Mouse (Mus musculus) cerebellum, postnatal 4 days (tissue): ENCODE results near the gene Atp5g2.

Experiments used
- DNase-seq, 2 experiments: peaks; one replicate each; pipeline ENCODE4 v3.0.0; 2022; ENCODE audit warnings: low spot score in 2 of 2, mixed read lengths in 1 of 2

The Atp5g2 gene

DNA sequence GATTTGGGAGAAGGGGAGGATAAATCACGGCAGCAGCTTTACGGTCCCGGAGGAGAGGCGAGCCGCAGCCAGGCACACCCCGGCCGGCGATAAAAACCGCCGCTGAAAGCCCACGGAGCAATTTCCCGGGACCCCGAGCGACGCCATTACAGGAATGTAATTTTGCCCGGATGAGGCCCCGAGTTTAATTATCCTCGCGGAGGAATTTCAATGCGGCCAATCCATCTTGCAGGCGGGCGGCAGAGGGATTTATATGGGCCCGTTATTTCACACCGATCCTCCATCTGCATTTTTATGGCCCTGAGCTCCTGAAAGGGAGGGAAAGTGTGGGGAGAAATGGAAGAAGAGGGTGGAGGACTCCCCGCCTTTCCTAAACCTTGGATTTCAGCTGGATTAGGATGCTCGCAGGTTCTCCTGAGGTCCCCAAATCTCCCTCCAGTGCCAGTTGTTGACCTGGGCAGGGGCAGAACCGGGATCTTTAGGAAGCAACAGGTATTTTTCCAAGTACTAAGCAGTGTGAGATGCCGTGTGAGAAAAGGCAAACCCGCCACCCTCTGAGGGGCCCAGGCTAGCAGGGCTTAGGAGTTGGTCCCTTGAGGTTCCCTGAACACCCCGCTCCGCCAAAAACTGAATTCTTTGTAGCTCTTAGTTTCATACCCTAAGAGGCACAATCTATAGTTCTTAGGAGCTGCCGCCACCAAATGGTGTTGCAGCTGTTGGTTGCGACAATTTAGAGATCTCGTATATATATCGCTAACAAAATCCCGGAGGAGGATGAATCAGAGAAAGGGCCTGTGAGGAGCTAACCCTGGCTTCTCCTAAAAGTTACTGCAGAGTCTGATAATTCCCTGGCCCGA is at the start of gene Atp5g2:
TSS of gene Atp5g2 (minus strand) at position 138 of the 857 bp plus-strand sequence.
- peak in 1 of 2 experiments; percentile 52 for DNase-seq

DNA sequence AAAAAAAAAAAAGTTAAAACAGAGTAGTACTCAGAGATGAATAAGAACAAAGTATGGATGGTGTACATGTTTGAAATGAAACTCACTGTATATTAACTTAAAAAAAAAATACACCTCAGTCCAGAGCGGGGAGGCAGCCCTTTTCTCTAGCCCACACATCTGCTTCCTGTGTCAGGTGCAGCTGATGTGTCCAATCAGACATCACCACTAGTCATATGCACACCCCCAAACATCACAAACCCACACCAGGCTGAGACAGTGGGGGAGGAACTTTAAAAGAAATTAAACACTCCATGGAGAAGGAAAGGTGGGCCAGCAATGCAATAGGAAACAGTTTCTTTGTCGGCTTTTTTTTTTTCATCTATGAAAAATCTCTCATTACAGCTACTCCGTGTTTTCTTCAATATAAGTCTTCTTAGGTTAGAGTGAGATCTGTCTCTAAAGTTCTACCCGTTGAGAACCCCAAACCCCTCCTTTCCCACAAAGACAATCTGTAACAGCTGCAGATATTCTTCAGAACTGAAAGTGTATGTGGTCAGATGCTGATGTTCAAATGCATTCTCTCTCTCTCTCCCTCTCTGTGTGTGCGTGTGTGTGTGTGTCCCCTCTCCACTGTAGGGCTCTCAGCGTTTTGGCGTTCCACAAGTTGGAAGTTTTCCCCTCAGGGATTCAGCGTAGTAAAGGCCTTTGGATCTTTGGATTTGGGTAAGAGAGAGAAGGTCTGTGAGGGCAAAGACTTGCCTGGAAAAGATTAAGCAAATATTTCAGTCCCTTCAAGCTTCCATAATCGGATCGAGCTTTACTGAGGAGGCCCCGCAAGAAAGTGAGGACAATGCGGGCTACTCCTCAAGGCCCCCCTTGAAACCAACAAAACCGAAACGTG is 49.1 kb upstream of the Atp5g2 start:
- no peak for DNase-seq

DNA sequence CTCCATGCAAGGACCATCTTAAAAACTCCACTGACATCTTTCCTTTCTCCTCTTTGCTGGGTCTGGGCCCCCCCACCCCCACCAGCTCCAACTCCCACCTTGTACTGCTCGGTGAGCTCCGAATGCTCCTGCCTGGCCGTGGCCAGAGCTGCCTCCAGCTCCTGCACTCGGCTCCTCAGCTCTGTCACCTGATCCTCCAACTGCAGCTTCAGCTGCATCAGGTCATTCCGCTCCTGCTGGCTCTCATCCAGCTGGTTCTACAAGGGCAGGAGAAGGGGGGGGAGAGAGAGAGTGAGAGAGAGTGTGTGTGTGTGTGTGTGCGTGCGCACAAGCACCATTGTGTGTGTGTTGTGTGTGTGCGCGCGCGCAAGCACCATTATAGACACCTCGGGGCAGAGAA is 44.0 kb upstream of the Atp5g2 start:
- DNase-seq = no peak

DNA sequence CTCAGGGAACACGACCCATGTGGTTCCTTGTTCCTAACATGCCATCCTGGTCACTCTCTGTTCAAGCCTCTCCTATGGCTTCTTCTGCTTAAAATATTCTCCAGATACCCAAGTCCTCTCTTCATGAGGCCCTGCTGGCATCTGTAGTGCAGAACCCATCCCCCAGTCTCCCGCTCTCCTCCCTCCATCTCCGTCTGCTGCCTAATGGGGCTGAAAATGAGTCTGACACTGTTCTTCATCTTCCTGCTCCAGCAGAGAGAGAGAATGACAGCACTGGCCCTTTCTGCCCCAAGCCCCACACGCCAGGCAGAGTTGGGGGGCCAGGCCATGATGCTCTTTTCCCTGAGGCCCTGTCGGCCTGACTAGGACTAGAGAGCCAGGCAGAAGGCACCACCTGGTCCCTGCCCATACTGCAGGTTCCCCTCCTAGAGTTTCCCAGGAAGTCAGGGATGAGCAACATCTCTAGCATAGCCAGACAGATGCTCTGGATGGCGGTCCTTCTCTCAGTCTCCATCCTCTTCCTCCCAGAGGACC is 35.7 kb upstream of the Atp5g2 start:
- DNase-seq = no peak

DNA sequence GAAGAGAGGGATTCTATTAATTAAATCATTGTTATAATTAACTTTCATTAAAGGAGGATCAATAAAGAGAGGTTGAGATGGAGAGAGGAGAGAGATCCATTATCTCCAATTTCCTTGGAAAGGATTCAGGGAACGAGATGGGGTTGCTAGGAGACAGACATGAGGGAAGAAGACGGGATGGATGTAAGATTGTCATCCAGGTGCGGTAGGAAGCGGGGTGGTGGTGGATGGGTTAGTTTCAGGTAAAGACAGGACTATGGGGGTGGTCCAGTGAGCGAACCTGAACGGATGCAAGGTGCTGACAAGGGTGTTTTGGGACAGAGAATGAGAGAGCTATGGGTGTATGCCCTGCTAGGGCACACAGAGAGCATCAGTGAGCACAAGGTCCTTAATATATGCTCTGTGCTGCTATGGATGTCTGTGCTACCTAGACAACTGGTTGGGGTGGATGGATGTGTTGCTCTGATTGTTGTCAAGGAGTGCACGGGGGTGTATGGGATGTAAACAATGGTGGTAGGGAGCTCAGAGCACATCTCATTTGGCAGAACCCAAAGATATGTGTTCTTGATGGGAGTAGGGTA is 33.9 kb upstream of the Atp5g2 start:
- DNase-seq = no peak

DNA sequence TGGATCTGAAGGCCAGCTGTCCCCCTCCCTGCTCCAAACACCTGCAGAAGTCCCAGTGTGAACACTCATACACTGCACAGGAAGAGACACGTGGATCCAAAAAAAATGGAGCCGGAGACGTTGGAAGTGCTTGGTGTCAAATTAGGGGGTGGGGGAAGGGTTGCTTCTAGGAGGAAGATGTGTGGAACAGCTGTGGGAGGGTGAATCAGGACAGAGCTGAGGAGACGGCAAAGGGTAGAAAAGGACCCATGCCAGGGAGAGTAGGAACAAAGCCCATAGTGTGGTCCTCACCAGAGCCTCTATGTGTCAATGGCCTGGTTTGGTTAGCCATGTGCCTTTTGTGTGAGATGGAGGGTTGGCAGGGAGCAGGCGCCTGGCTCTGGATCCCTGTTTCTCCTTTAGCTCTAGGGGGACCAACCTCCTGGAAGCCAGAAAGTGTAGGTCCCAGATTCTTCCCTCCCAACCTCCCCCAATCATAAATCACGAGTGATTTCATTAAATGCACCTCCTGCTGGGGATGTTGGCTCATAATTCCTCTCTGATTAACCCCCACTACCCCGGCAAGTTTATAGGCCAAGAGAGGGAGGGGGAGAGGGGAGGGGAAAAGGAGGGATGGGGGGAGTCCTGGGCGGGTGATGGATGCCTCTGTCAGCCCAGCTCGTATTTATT is 33.2 kb upstream of the Atp5g2 start:
- no peak for DNase-seq

DNA sequence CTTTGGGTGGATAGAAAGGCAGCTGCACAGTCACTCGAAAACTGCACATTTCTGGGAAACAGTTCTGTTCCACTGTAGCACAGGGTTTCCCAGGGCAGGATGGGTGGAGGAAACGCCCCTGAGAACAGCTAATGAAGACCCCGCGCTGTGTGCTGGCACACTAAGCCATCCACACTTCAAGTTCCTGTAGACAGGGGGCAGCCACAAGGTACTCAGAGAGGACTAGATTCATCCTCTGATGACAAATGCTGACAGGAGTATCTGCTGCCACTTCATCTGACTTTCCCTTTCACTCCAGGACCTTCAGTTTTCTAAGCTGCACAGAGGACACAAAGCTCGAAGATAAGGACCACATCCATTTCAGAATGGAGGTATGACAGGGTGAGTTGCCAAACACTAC is 32.7 kb upstream of the Atp5g2 start:
- no peak for DNase-seq

DNA sequence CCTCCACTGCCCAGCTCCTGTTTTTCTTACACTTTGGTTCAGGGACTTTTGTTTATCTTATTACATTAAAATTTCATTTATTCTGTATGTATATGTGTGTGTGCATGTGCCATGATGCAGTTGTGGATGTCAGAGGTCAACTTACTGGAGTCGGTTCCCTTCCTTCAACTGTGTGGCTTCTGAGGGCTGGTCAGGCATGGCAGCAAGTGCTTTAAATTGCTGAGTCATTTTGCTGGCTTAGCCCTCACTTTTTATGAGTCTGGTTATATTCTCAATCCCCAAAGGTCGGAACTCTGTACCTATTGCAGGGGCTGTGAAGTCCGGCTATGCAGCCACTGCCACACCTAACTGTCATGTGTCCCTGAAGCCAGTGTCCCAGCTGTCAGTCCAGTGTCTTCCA is 30.8 kb upstream of the Atp5g2 start:
- DNase-seq = no peak

DNA sequence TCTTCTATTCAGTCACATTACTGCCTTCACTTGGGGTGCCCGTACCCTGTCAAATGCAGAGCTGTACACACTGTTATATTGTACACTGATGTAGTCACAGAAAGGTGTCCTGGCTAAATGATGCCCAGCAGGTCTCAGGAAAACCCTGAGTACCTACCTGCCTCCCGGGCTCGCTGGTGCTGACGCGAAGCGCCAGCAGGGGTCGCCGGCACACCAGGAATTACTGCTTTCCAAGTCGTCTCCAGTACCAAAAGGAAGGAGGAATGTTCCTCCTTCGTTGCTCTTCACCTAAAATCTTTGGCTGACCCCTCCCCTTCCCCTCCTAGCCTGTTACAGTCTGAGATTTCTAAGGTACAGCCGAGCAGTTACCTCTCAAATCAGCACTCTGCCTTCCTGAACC is 26.0 kb upstream of the Atp5g2 start:
- peak; percentile 88 to 90 for DNase-seq

DNA sequence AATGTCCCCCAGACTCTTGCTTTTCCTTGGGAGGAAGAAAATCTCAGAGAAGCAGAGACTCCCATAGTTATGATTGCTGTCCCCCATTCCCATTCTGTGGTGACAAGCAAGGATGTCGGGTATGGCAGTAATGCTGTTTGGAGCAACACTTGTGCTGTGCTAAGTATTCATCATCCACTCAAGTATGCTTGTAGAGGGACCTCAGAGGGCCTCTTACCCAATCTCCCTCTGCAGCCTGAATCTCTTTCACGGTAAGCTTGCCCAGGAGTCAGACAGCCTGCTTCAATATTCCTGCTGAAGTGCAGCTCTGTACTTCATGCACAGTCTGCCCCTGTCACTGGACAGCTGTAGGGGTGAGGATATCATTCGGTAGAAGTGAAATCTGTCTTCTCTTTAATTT is 24.7 kb upstream of the Atp5g2 start:
- no peak for DNase-seq

DNA sequence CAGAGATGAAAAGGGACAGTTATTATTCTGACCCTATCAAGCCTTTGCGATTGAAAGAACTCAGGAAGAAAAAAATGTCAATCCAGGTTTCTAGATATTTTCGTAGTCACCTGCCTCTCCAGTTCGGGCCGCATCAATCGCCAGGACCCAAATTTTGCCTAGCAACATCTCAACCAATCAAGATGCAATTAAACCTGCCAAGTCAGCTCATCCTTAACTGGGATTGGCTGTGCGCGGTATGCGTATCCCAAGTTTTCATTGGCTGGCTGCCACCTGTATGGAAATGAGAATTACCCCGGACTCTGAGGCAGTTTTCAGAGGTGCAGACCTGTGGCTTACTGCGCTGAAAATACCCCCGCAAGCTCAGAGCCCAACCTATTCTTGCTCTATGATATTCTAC is 21.4 kb upstream of the Atp5g2 start:
- DNase-seq = peak in 1 of 2 experiments; percentile 72

DNA sequence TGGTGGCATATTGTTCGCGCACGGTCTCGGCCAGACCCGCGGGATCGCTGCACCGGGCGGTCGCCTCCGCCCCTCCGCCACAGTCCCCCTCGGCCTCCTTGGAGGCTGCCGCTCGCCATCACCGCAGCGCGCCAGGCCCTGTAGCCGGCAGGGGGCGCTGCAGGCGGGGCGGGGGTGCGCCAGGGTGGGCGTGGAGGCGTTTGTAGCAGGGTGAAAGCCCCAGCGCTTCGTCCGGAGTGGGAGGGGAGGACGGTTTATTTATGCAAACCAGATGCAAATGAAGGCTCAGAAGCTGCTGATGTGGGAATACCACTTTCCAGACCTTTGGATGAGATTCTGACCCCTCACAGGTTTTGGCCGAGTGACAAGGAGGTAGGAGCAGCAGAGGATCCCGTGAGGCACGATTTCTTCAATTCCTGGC is 20.8 kb upstream of the Atp5g2 start:
- peak; percentile 66 to 81 for DNase-seq

DNA sequence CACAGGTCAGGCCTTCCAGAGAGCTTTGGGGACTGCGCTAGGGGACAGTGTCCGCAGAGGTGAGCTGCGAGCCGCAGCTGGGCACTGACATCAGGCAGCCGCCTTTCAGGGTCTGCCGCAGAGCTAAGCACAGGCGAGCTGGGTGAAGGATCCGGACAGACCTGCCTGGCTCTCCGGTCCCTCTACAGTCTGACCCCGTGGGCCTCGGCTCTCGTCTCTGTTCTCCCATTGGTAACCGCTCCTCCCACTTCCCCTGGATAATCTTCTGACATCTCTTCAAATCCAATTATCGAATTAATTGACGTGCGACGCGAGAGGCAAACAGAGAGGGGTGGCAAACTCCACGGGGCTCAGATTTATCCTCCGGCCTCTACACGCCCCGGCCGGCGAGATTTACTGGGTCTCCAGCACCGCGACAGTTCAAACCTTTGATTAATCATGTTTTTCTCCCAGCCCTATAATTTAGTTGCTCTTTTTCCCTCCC is 20.2 kb upstream of the Atp5g2 start:
- DNase-seq = no peak

DNA sequence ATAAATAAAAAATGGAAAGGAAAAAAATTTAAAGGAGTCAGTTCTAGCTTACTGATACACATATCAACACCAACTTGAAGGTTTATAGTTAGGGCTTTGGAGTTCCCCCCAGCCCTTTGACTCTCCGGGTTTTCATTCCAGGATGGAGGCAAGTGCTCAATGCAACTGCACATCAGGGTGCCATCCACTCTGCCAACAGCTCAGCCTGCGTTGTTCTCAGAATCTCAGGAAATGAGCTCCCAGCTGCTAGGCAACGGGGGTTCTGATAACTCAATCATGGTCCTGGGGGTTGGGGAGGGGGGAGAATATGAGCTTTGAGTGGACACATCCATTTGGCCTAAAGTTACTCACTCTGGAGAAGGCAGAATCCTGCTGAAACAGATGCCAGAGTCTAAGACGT is 13.6 kb upstream of the Atp5g2 start:
- DNase-seq = peak in 1 of 2 experiments; percentile 43

DNA sequence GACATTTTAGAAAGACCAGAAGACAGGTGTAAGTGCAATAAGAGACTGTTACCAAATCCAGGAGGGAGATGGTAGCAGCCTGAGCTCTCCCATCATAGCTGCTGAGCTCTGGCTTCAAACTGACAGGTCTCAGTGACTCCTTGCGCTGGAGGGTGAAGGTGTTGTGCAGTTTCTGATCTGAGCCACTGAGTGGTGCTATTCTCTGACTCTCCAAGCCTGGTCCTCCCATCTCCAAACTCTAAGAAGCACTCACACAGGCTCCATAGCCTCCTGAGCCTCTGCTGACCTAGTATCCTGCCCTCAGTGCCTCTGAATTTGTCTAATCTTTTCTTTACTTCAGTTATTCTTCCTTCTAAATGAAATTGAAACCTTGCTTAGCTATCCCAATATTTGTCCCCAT is 11.5 kb upstream of the Atp5g2 start:
- DNase-seq = no peak

DNA sequence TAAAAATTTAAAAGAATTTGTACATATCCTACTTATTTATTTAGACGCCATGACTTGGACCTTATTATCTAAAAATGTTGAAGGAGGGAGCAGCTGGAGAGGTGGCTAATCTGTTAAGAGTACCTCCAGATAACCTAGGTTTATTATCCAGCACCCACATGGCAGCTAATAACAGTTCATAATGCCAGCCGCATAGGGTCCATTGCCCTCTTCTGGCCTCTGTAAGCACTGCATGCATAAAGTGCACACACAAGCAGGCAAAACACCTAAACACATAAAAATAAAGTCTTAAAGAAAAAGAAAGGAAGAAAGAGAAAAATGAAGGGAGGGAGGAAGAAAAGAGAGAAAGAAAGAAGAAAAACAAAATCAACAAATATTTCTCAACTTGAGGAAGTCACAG is 4.2 kb upstream of the Atp5g2 start:
- no peak for DNase-seq

DNA sequence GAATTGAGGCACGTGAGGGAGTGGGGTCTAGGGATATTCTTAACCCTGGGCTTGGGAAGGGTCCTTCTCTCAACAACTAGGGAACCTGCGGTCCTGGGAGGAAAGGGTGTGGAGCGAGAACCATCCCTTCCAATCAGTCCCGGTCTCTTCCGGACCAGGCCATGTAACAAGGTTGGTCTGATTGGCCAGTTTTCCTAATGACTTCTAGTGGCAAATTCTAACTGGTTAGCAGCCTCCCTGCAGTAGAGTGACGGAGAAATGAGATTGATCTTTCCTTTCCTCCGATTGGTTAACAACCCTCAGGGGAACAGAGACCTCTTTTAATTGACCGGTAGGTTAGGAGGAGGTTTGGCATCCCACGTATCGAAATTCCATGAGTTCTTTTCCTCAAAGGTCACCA is 1.4 kb upstream of the Atp5g2 start:
- peak in 1 of 2 experiments; percentile 11 for DNase-seq

DNA sequence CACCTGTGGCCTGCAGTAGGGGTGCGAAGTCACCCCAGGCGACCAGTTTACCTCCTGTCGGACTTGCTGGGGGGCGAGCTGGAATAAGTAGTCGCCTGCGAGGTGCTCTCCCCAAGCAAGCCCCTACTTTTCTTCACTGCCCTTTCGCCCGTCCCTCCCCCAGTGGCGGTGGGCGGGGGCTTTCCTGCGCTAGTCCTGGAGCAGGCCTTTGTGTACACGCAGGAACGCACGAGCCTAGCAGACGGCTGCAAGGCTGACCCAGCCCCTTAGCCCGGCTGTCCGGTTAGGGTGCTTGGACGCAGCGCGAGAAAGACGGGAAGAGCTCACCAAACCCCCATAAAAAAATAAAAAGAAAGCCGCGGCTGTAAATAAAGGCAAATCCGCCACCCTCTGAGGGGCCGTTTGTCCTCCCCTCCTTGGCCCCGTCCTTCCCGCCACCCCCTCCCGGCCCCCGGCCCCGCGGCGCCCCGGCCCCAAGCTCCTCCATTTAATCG is 384 bp downstream of the Atp5g2 start:
- DNase-seq = peak; percentile 61 to 79

DNA sequence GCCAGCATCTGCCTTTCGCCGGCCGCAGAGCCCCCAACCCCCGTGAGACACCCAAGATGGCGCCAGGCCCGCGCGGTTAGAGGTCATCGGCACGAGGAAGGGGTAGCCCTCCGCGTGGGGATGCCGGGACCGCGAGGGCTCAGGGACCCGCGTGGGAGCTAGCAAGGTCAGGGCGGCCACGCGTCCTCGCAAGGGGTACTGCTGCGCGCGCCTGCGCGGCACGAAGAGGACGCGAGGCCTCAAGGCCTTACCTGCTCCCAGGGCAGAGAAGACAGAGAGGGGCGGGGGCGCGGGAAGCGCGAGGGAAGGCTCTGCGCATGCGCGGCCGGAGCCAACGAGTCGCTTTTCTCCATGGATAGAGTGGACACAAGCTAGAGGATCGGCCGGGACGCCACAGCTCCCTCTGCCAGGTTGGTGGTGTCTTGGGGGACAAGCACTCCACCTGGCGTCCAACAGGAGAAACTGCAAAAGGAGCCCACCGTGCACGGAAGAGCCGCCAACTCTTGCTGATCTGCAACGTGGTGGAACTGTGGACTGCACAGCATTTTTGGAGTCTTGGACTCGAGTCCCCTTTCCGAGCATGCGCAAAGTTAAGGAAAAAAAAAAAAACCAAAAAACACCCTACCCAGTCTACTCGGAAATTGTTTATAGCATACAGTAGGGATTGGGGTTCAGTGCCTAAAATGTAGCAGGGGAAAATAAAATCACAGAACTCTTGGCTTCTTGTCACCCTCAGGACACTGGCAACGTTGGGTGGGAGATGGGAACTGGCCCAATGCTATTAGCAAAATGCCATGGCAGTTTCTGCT is 1.2 kb downstream of the Atp5g2 start:
- DNase-seq = peak; percentile 99 to 100

DNA sequence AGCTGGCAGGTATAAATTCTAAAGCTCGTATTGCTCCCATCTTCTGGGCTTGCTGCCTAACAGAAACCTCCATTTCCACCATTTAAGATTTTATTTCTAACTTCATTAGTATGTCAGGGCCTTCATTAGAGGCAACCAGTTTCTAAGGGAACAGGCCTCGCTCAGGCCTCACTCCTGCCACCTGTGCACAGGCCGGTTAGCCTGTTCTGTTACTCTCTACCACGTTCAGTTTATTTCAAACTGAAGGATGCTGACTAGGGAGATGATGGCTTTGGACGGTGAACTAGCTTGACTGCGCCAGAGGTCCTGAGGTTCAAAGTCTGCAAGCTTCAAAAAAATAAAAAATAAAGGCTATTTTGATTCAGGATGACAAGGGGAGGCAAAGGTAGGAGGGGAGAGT is 1.9 kb downstream of the Atp5g2 start:
- no peak for DNase-seq
